In the genomic region with DNA sequence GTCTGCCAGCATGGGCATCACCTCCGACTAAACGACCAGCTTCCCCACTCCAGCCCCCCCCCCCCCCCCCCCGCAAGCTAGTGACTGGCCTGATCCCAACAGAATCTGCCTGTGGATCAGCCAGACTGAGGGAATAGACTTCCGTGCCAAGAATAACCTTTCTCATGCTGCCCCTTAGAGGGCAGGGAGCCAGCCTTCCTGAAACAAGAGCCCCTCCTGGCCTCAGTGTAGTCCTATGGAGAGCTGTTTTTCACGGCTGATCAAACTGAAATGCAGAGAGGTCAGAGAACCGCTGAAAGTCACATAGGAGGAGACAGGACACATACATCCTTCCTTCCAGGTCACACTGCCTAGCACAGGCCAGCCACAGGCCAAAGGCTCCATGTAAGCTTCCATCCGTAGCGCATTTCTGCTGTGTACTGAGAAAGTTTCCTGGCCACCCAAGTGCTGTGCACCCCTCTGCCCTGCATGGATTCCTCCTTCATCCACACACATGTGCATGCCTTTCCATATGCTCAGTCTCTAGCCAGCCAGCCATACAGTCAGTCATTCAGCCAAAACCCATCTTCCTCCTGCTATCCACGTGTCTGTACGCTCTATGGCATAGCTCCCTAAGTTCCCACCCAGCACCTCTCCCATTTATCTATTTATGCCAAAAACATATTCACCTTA, we compare ENCODE assay signal across 11 mouse cellular contexts. TPM values are rescaled to one million over a fixed set of nuclear protein-coding genes. Genes with fewer than 3 reads are reported as not detected.
DNase-seq lines count a peak whose midpoint lies in the region; ATAC-seq and TF ChIP-seq lines count a peak whose summit lies in the region.
"Had no signal": no experiment of that assay in that cellular context is flagged by ENCODE, and none has a peak within 500 bp of the region (broad histone marks: within the 10 kb centered on the region; RNA-seq: fewer than 3 reads in every experiment).

No protein-coding gene starts in this region.

- H3K36me3 ChIP-seq in heart, postnatal 0 days (replicated peaks; ENCODE audit: control insufficient read depth, insufficient read depth, low read length), result no peaks in the 10 kb centered on the region
- H3K36me3 ChIP-seq in neural tube, embryonic 13.5 days, result peaks cover 12% of the 10 kb centered on the region
- peaks cover 12% of the 10 kb centered on the region for H3K36me3 ChIP-seq in hindbrain, embryonic 13.5 days
- H3K36me3 ChIP-seq: lung, embryonic 15.5 days had no signal

- no peak overlapping the region for H3K4me2 ChIP-seq in heart, postnatal 0 days (ENCODE audit: low read depth, low read length)
- H3K4me2 ChIP-seq in neural tube, embryonic 13.5 days, result no peak overlapping the region
- H3K4me2 ChIP-seq in hindbrain, embryonic 13.5 days, result no peak overlapping the region
- H3K4me2 ChIP-seq: lung, embryonic 15.5 days; midbrain, embryonic 12.5 days had no signal

- TF ChIP-seq CTCF in heart, postnatal 0 days (IDR thresholded peaks at IDR 0.05; ENCODE audit: low read depth), result no peak
- TF ChIP-seq CTCF in layer of hippocampus, adult 2 months (conservative IDR thresholded peaks at IDR 0.05), result no peak

- H3K4me1 ChIP-seq in heart, postnatal 0 days (ENCODE audit: control insufficient read depth, insufficient read depth), result no peaks in the 10 kb centered on the region
- peaks cover 28% of the 10 kb centered on the region for H3K4me1 ChIP-seq in neural tube, embryonic 13.5 days (replicated peaks)
- H3K4me1 ChIP-seq in hindbrain, embryonic 13.5 days (replicated peaks), result peaks cover 29% of the 10 kb centered on the region

- H3K27me3 ChIP-seq in heart, postnatal 0 days (ENCODE audit: control insufficient read depth, insufficient read depth, low read length), result no peaks in the 10 kb centered on the region; the same call in 1 of the 2 replicates
- no peaks in the 10 kb centered on the region for H3K27me3 ChIP-seq in neural tube, embryonic 13.5 days
- 0 out of 2 replicates have a peak, but pooled peaks cover 7% of the 10 kb centered on the region for H3K27me3 ChIP-seq in hindbrain, embryonic 13.5 days
- H3K27me3 ChIP-seq: lung, embryonic 15.5 days had no signal

- 35% methylated on average over 10 of the region's 10 CpGs for WGBS in heart, postnatal 0 days
- WGBS in neural tube, embryonic 13.5 days, result 24% methylated on average over 10 of the region's 10 CpGs
- WGBS in hindbrain, embryonic 13.5 days, result 20% methylated on average over 9 of the region's 10 CpGs

- intact Hi-C loops in heart, postnatal 10 days (cut with DNase I), result no loop called here

- H3K9me3 ChIP-seq in heart, postnatal 0 days (replicated peaks; ENCODE audit: control insufficient read depth, low read length), result no peaks in the 10 kb centered on the region
- no peaks in the 10 kb centered on the region for H3K9me3 ChIP-seq in neural tube, embryonic 13.5 days
- no peaks in the 10 kb centered on the region for H3K9me3 ChIP-seq in hindbrain, embryonic 13.5 days
- H3K9me3 ChIP-seq: heart, embryonic 10.5 days; lung, embryonic 15.5 days; midbrain, embryonic 12.5 days had no signal

- peak; percentile 33; the same call in 1 of the 2 replicates for ATAC-seq in heart, postnatal 0 days (ENCODE audit: insufficient read depth, low read depth)
- peak; percentile 65; the same call in 1 of the 2 replicates for ATAC-seq in neural tube, embryonic 13.5 days (ENCODE audit: low read depth)
- peak; percentile 57; the same call in 1 of the 2 replicates for ATAC-seq in hindbrain, embryonic 13.5 days (ENCODE audit: low FRiP score)
- ATAC-seq in granulocyte monocyte progenitor cell, adult 5-6 weeks (replicated peaks; ENCODE audit: poor library complexity, severe bottlenecking), result no peak

- no peak for TF ChIP-seq EP300 in heart, postnatal 0 days (IDR thresholded peaks at IDR 0.05; ENCODE audit: low read depth)

- DNase-seq in heart, postnatal 0 days (ENCODE audit: low spot score), result no peak
- DNase-seq in heart, postnatal 10 days, result no peak
- DNase-seq in neural tube, embryonic 10.5 days (ENCODE audit: extremely low spot score, low spot score), result no peak
- no peak for DNase-seq in layer of hippocampus, adult 2 months (ENCODE audit: low spot score in 2 of 2)
- DNase-seq: cerebellum, postnatal 25 days had no signal

- no peak overlapping the region for H3K9ac ChIP-seq in heart, postnatal 0 days (replicated peaks; ENCODE audit: low read depth, low read length)
- no peak overlapping the region for H3K9ac ChIP-seq in neural tube, embryonic 13.5 days
- H3K9ac ChIP-seq in hindbrain, embryonic 13.5 days, result no peak overlapping the region
- H3K9ac ChIP-seq: lung, embryonic 15.5 days; midbrain, embryonic 12.5 days had no signal

- H3K4me3 ChIP-seq in heart, postnatal 0 days (ENCODE audit: low read depth, low read length), result no peak overlapping the region
- H3K4me3 ChIP-seq in neural tube, embryonic 13.5 days, result no peak overlapping the region
- H3K4me3 ChIP-seq in hindbrain, embryonic 13.5 days, result no peak overlapping the region
- H3K4me3 ChIP-seq in layer of hippocampus, adult 2 months, result no peak overlapping the region
- H3K4me3 ChIP-seq: heart, embryonic 10.5 days; lung, embryonic 15.5 days; midbrain, embryonic 12.5 days had no signal

- H3K27ac ChIP-seq in heart, postnatal 0 days (ENCODE audit: low read depth), result no peak overlapping the region
- H3K27ac ChIP-seq in neural tube, embryonic 13.5 days (replicated peaks), result no peak overlapping the region
- no peak overlapping the region for H3K27ac ChIP-seq in hindbrain, embryonic 13.5 days
- H3K27ac ChIP-seq in layer of hippocampus, adult 2 months, result no peak overlapping the region
- H3K27ac ChIP-seq: heart, embryonic 10.5 days; lung, embryonic 15.5 days; midbrain, embryonic 12.5 days had no signal

RNA-seq across cellular contexts. Expression of a gene that starts 18.2 kb away (rescaled TPM):
- total RNA-seq in heart, postnatal 0 days (2014; rRNA removed; ENCODE audit: low replicate concordance), result 1.3 and 4.3 TPM in 2 replicates
- 1.6 and 1.9 TPM in 2 replicates for polyA plus RNA-seq in heart, postnatal 0 days (2015; fragmentation: Nextera tagmentation; extraction: Ambion mirVana)
- 1 to 10 TPM; 4.3 to 5.6 TPM for total RNA-seq in heart, postnatal 10 days (2021)
- 18.1 and 19.2 TPM in 2 replicates for polyA plus RNA-seq in neural tube, embryonic 13.5 days (2015; fragmentation: Nextera tagmentation; extraction: Ambion mirVana)
- 13.5 and 16.5 TPM in 2 replicates for polyA plus RNA-seq in hindbrain, embryonic 13.5 days (2015; fragmentation: Nextera tagmentation; extraction: Ambion mirVana)
- 10 to 100 TPM; 20.4 to 20.9 TPM for total RNA-seq in layer of hippocampus, adult 2 months (2021)
- not detected in 2 replicates for total RNA-seq in granulocyte monocyte progenitor cell, adult 5-6 weeks (2014; fragmentation: Nextera tagmentation)
- not detected in 2 replicates for total RNA-seq in granulocyte monocyte progenitor cell, adult 5-6 weeks (2017)
